Mouse (Mus musculus) E14TG2a.4 (cell line): ENCODE data around the gene Afm.

Experiments used
- H3K27me3 ChIP-seq: 2 replicates; pipeline ENCODE4 v1.6.1; 2014; ENCODE audit warnings: low read length, control low read depth; ENCODE audit not compliant: insufficient read depth
- H3K36me3 ChIP-seq: 2 replicates; pipeline ENCODE4 v1.6.1; 2014; ENCODE audit warnings: low read length, control low read depth; ENCODE audit not compliant: insufficient read depth
- H3K4me1 ChIP-seq: replicated peaks from 2 replicates; pipeline ENCODE4 v1.6.1; 2014; ENCODE audit warnings: low read depth, low read length, control low read depth
- H3K4me3 ChIP-seq: replicated peaks from 2 replicates; pipeline ENCODE4 v1.5.1; 2014; ENCODE audit warnings: mild to moderate bottlenecking, low read length
- H3K9me3 ChIP-seq: 2 replicates; pipeline ENCODE4 v1.6.1; 2014; ENCODE audit warnings: low read length, control low read depth
- CTCF ChIP-seq: conservative IDR thresholded peaks from 2 replicates; pipeline ENCODE4 v1.5.1; 2014; ENCODE audit warnings: low read length
- NANOG ChIP-seq: IDR thresholded peaks from 2 replicates; pipeline ENCODE4 v1.6.1; 2014; ENCODE audit warnings: borderline replicate concordance, low read length, mixed read lengths
- POU5F1 ChIP-seq: IDR thresholded peaks from 2 replicates; pipeline ENCODE4 v1.6.1; 2014; ENCODE audit warnings: low read length, borderline replicate concordance

Afm gene

GRCm38 (mm10) chr5:90507411-90507949 is 11.3 kb upstream of the Afm start:
- peaks cover 6% of the 10 kb centered on the region for H3K4me1 ChIP-seq
- TF ChIP-seq POU5F1 (no peak), NANOG (no peak), CTCF (no peak)
- no peaks in the 10 kb centered on the region for H3K36me3 ChIP-seq
- no peaks in the 10 kb centered on the region for H3K27me3 ChIP-seq
- H3K4me3 ChIP-seq, result peak overlapping the region; percentile 52
- no peaks in the 10 kb centered on the region for H3K9me3 ChIP-seq

DNA sequence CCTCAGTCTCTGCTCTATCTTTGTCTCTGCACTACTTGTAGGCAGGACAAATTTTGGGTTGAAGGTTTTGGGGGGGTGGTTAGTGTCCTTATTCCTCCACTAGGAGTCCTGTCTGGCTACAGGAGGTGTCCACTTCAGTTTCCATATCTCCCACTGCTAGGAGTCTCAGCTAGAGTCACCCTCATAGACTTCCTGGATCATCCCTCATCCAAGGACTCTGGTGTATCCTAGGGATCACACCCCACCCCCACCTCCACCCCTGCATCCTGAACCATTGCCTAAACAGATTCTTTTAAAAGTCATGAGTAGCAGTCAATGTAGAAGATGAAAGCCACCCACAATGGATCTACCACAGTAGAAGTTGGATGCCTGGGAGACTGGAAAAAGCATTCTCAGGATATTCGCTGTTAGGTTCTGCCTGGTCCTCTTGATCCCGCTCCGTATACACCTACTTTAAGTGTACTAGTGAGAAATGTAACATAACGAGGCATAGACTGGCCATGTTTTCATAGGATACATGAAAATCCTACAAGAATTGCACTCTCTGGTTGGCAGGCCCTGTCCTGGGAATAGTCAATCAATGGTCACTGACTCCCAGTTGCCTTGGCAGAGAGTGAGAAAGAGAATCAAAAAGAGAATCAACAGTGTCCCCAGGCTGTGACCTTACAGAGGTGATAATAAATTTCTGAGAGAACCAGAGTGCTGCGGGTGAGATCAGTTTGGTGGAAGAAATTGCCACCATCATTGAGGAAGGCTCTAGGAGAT is 8.7 kb upstream of the Afm start:
- no peak overlapping the region for H3K4me3 ChIP-seq
- no peaks in the 10 kb centered on the region for H3K9me3 ChIP-seq
- H3K27me3 ChIP-seq, result no peaks in the 10 kb centered on the region
- H3K4me1 ChIP-seq, result peaks cover 6% of the 10 kb centered on the region
- TF ChIP-seq NANOG (no peak), CTCF (no peak), POU5F1 (no peak)
- H3K36me3 ChIP-seq, result no peaks in the 10 kb centered on the region

GRCm38 (mm10) chr5:90512288-90512955 is 6.3 kb upstream of the Afm start:
- Histone ChIP-seq H3K4me1 (peaks cover 4% of the 10 kb centered on the region), H3K9me3 (no peaks in the 10 kb centered on the region), H3K27me3 (no peaks in the 10 kb centered on the region), H3K4me3 (no peak overlapping the region), H3K36me3 (no peaks in the 10 kb centered on the region)
- TF ChIP-seq NANOG (no peak), POU5F1 (no peak), CTCF (no peak)

DNA sequence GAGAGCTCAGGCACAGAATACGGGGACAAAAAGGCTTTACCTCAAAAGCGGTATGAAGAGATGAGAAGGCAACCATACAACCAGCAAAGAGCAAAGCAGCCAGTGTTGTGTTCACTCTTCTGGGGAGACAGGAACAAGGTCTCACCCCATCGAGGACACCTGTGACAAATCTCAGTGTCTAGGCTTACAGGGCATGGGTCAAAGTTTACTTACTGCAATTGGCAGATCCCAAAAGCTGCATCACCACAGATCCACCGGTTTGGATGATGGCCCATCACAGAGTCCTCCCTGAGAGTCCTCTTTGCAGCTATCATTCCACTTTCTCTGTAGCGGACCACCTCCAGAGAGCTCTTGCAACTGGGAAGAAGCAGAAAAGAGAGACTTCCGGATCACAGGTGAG is 3.2 kb upstream of the Afm start:
- no peaks in the 10 kb centered on the region for H3K4me1 ChIP-seq
- H3K9me3 ChIP-seq, result no peaks in the 10 kb centered on the region
- no peaks in the 10 kb centered on the region for H3K36me3 ChIP-seq
- H3K4me3 ChIP-seq, result no peak overlapping the region
- H3K27me3 ChIP-seq, result no peaks in the 10 kb centered on the region
- TF ChIP-seq POU5F1 (no peak), CTCF (no peak), NANOG (no peak)

DNA sequence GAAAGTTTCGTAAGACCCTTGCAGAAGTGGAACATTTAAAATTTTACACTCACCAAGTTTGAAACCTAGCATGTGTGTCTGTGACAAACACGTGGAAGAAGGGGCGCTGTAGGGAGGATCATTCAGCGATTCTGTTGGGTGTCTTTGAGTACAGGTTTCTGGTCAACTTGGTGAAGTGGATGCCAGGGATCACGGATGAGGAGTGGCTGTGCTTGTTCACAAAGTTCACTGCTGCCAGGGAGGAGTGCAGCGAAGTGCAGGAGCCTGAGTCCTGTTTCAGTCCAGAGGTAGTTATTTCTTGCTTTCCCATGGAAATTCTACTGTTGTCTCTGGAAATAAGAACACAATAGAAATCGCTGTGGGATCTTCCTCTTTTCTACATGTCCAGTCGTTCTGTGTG is 32.5 kb downstream of the Afm start:
- no peaks in the 10 kb centered on the region for H3K4me1 ChIP-seq
- TF ChIP-seq POU5F1 (no peak), NANOG (no peak), CTCF (no peak)
- no peaks in the 10 kb centered on the region for H3K9me3 ChIP-seq
- no peaks in the 10 kb centered on the region for H3K36me3 ChIP-seq
- no peak overlapping the region for H3K4me3 ChIP-seq
- H3K27me3 ChIP-seq, result no peaks in the 10 kb centered on the region

- Histone ChIP-seq H3K4me1 (no peaks in the 10 kb centered on the region), H3K9me3 (no peaks in the 10 kb centered on the region), H3K4me3 (no peak overlapping the region), H3K36me3 (no peaks in the 10 kb centered on the region), H3K27me3 (no peaks in the 10 kb centered on the region)
- TF ChIP-seq NANOG, result no peak
- no peak for TF ChIP-seq CTCF
- no peak for TF ChIP-seq POU5F1
These were observed 37.3 kb downstream of the Afm start for GRCm38 (mm10) chr5:90556052-90556451.

DNA sequence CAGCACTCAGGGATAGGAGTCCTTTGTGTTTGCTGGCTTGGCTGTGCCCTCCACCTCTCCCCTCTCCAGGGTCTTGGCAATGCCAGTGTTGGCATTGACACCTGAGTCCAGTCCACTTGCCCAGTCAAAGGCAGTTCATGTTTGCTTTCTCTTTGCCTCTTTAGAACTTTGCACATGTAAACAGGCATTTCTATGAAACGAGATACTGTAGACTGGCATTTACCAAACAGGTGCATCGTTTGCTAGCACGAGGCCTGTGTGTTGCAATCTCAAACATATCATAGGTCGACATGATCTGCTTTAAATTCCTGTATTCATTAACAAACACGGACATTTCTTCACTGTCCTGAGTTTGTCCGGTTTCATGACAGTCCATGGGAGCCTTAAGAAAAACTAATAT is 42.0 kb downstream of the Afm start, which contains the start of gene 5830473C10Rik:
Gene 5830473C10Rik (plus strand): TSS at position 365 of the 400 bp plus-strand sequence.
- H3K4me1 ChIP-seq, result no peaks in the 10 kb centered on the region
- no peak for TF ChIP-seq POU5F1
- TF ChIP-seq NANOG, result no peak
- TF ChIP-seq CTCF, result no peak
- no peaks in the 10 kb centered on the region for H3K27me3 ChIP-seq
- H3K4me3 ChIP-seq, result no peak within 1 kb of the TSS
- H3K9me3 ChIP-seq, result no peaks in the 10 kb centered on the region
- no peaks in the 10 kb centered on the region for H3K36me3 ChIP-seq

- Histone ChIP-seq H3K4me1 (no peaks in the 10 kb centered on the region), H3K27me3 (no peaks in the 10 kb centered on the region), H3K36me3 (no peaks in the 10 kb centered on the region), H3K4me3 (no peak overlapping the region), H3K9me3 (no peaks in the 10 kb centered on the region)
- TF ChIP-seq NANOG (no peak), CTCF (no peak), POU5F1 (no peak)
These were observed 43.1 kb downstream of the Afm start for GRCm38 (mm10) chr5:90561721-90562275.
